Comparison of ENCODE assay signal across 35 mouse cellular contexts in the genomic region with DNA sequence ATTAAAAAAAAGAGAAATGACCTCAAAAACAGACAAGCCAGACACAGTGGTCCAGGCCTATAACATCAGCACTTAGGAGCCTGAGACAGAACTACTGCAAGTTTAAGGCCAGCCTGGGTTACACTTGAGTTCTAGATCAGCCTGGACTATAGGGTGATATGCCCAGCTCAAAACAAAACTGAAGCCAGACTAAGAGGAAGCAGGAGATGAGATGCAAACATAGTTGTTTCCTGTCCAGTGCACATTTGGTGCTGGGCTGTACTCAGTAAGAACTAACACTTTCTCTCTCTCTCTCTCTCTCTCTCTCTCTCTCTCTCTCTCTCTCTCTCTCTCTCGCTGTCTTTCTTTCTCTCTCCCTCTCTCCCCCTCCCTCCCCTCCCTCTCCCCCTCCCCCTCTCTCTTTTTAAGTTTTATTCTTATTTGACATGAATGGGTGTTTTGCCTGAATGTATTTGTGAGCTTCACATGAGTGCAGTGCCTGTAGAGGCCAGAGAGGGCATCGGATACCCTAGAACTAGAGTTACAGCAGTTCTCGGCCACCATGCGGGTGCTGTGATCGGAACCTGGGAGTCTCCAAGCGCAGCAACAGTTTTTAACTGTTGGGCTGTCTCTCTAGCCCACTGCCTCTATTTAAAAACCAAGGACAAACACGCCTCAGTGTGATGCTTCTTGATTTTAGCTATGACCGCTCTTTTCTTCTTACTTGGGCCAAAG. TPM values are rescaled to one million over a fixed set of nuclear protein-coding genes. Genes with fewer than 3 reads are reported as not detected.
DNase-seq lines count a peak whose midpoint lies in the region; ATAC-seq and TF ChIP-seq lines count a peak whose summit lies in the region.
"Had no signal": no experiment of that assay in that cellular context is flagged by ENCODE, and none has a peak within 500 bp of the region (broad histone marks: within the 10 kb centered on the region; RNA-seq: fewer than 3 reads in every experiment).

No protein-coding gene starts in this region.

- H3K4me3 ChIP-seq in liver, adult 2 months (ENCODE audit: insufficient read depth, low read depth, low read length) = no peak overlapping the region
- H3K4me3 ChIP-seq in liver, embryonic 11.5 days (ENCODE audit: low read depth, low read length) = no peak overlapping the region
- H3K4me3 ChIP-seq: embryonic facial prominence, embryonic 10.5 days; embryonic facial prominence, embryonic 15.5 days; forebrain, embryonic 13.5 days; heart, embryonic 10.5 days; heart, embryonic 15.5 days; kidney, embryonic 15.5 days; limb, embryonic 13.5 days; midbrain, embryonic 10.5 days; myocyte; neural tube, embryonic 12.5 days had no signal

- H3K36me3 ChIP-seq in liver, adult 2 months (ENCODE audit: control insufficient read depth, insufficient read depth, low read length) = peaks cover 3% of the 10 kb centered on the region; the same call in 1 of the 2 replicates
- H3K36me3 ChIP-seq in liver, embryonic 11.5 days (ENCODE audit: control insufficient read depth, insufficient read depth, low read length) = no peaks in the 10 kb centered on the region
- no peaks in the 10 kb centered on the region for H3K36me3 ChIP-seq in splenic B cell, adult 2 months (ENCODE audit: control insufficient read depth, insufficient read depth, low read length, poor library complexity, severe bottlenecking)
- H3K36me3 ChIP-seq: embryonic facial prominence, embryonic 15.5 days; kidney, embryonic 15.5 days; midbrain, embryonic 10.5 days; neural tube, embryonic 12.5 days had no signal

- no peak for ATAC-seq in liver, embryonic 11.5 days (replicated peaks; ENCODE audit: low FRiP score)
- ATAC-seq: CD4-positive, CD25-positive, alpha-beta regulatory T cell, adult 4 months; forebrain, embryonic 13.5 days; hindbrain, embryonic 16.5 days; midbrain, embryonic 16.5 days; Patski had no signal

- peaks cover 3% of the 10 kb centered on the region for H3K4me1 ChIP-seq in liver, adult 2 months (ENCODE audit: control insufficient read depth, insufficient read depth, low read length)
- H3K4me1 ChIP-seq in liver, embryonic 11.5 days (replicated peaks; ENCODE audit: control insufficient read depth, insufficient read depth, low read length) = no peaks in the 10 kb centered on the region
- H3K4me1 ChIP-seq: forebrain, embryonic 13.5 days; limb, embryonic 13.5 days; midbrain, embryonic 10.5 days; neural tube, embryonic 12.5 days had no signal

- no peaks in the 10 kb centered on the region for H3K9me3 ChIP-seq in liver, embryonic 11.5 days (ENCODE audit: control insufficient read depth, low read length)
- H3K9me3 ChIP-seq: embryonic facial prominence, embryonic 10.5 days; embryonic facial prominence, embryonic 15.5 days; forebrain, embryonic 13.5 days; G1E; heart, embryonic 10.5 days; heart, embryonic 15.5 days; kidney, embryonic 15.5 days; limb, embryonic 13.5 days; midbrain, embryonic 10.5 days; neural tube, embryonic 12.5 days had no signal

- H3K27me3 ChIP-seq in liver, adult 2 months (ENCODE audit: control insufficient read depth, insufficient read depth, low read length) = no peaks in the 10 kb centered on the region
- no peaks in the 10 kb centered on the region for H3K27me3 ChIP-seq in liver, embryonic 11.5 days (replicated peaks; ENCODE audit: control insufficient read depth, insufficient read depth, low read length)
- no peaks in the 10 kb centered on the region for H3K27me3 ChIP-seq in splenic B cell, adult 2 months (ENCODE audit: control insufficient read depth, insufficient read depth, low read length, poor library complexity, severe bottlenecking)
- H3K27me3 ChIP-seq: embryonic facial prominence, embryonic 15.5 days; forebrain, embryonic 13.5 days; heart, embryonic 15.5 days; kidney, embryonic 15.5 days; limb, embryonic 13.5 days; neural tube, embryonic 12.5 days; Patski had no signal

- DNase-seq in liver, adult 2 months (ENCODE audit: extremely low read depth, low read depth, low spot score) = peak; percentile 12
- DNase-seq in liver, embryonic 11.5 days (ENCODE audit: low spot score) = no peak
- peak; percentile 50 for DNase-seq in spleen, postnatal 36 days (ENCODE audit: low spot score in 2 of 2)
- no peak for DNase-seq in spleen, adult 12 weeks (ENCODE audit: low spot score)
- DNase-seq in ZHBTc4 (ENCODE audit: low read depth, low spot score) = peak; percentile 56
- peak; percentile 76 for DNase-seq in splenic B cell, adult 2 months (ENCODE audit: low read depth, low spot score)
- no peak for DNase-seq in thymus, postnatal 14 days
- no peak for DNase-seq in gastrocnemius, adult 8-10 months (ENCODE audit: low spot score in 2 of 2)
- DNase-seq: adrenal gland, postnatal 25 days; cerebellum, adult 18-20 months; cerebellum, postnatal 25 days; gastrocnemius, postnatal 14 days; heart, adult 11 months; kidney, adult 18-20 months; kidney, postnatal 25 days; lung, embryonic 14.5 days; lung, postnatal 36 days; right cerebral cortex, postnatal 25 days; thymus, postnatal 25 days had no signal

- no peak overlapping the region for H3K4me2 ChIP-seq in liver, embryonic 11.5 days
- H3K4me2 ChIP-seq: embryonic facial prominence, embryonic 15.5 days; forebrain, embryonic 13.5 days; heart, embryonic 15.5 days; kidney, embryonic 15.5 days; limb, embryonic 13.5 days; lung, embryonic 14.5 days; neural tube, embryonic 12.5 days had no signal

- TF ChIP-seq POLR2A in liver, adult 2 months (IDR thresholded peaks at IDR 0.05; ENCODE audit: extremely low read depth, insufficient read depth, low read length) = no peak

- TF ChIP-seq CTCF in liver, adult 2 months (IDR thresholded peaks at IDR 0.05; ENCODE audit: low read depth, low read length) = no peak

- H3K27ac ChIP-seq in liver, adult 2 months (replicated peaks; ENCODE audit: insufficient read depth, low read depth, low read length) = no peak overlapping the region
- H3K27ac ChIP-seq in liver, embryonic 11.5 days (ENCODE audit: low read depth, low read length) = no peak overlapping the region
- H3K27ac ChIP-seq: embryonic facial prominence, embryonic 10.5 days; embryonic facial prominence, embryonic 15.5 days; forebrain, embryonic 13.5 days; heart, embryonic 10.5 days; heart, embryonic 15.5 days; kidney, embryonic 15.5 days; limb, embryonic 13.5 days; liver, embryonic 14.5 days; midbrain, embryonic 10.5 days; neural tube, embryonic 12.5 days had no signal

- no peaks in the 10 kb centered on the region for H3K79me2 ChIP-seq in liver, adult 2 months (ENCODE audit: control insufficient read depth, insufficient read depth, low read length)

- no peak overlapping the region for H3K9ac ChIP-seq in liver, adult 2 months (ENCODE audit: low read depth, low read length)
- H3K9ac ChIP-seq in liver, embryonic 11.5 days (ENCODE audit: low read depth, low read length) = no peak overlapping the region
- H3K9ac ChIP-seq: embryonic facial prominence, embryonic 15.5 days; forebrain, embryonic 13.5 days; heart, embryonic 15.5 days; kidney, embryonic 15.5 days; limb, embryonic 13.5 days; liver, embryonic 14.5 days; lung, embryonic 14.5 days; neural tube, embryonic 12.5 days had no signal

- WGBS in liver, adult 2 months = 91% methylated on average over 8 of the region's 8 CpGs
- 85% methylated on average over 8 of the region's 8 CpGs for WGBS in liver, embryonic 11.5 days

RNA-seq across cellular contexts. Expression of gene Cse1l, which starts 4.9 kb away (rescaled TPM):
- total RNA-seq in liver, adult 2 months (2014; rRNA removed) = 27.0 and 29.7 TPM in 2 replicates
- polyA plus RNA-seq in liver, adult 2 months (2012; rRNA removed) = 8.3 and 10.7 TPM in 2 replicates
- 155 and 183 TPM in 2 replicates for polyA plus RNA-seq in liver, embryonic 11.5 days (2014; fragmentation: Nextera tagmentation; extraction: Ambion mirVana)
- total RNA-seq in gastrocnemius, adult 8-10 months (2022) = 10 to 100 TPM; 51.5 to 63.7 (median 53.4) TPM

Comparison
In these comparisons a context has a peak if more than half of its experiments do, and no peak if none do; other contexts are left out.
1. DNase-seq: peak in liver, adult 2 months (single experiment), spleen, postnatal 36 days (2 of 2), ZHBTc4 (single experiment) and splenic B cell, adult 2 months (single experiment); none in liver, embryonic 11.5 days (single experiment), spleen, adult 12 weeks (single experiment), thymus, postnatal 14 days (single experiment) and gastrocnemius, adult 8-10 months (0 of 2).